Mouse (Mus musculus) heart, embryonic 14.5 days (tissue): ENCODE data around the gene Hsd17b14. TPM values are rescaled to one million over a fixed set of nuclear protein-coding genes. Genes with fewer than 3 reads are reported as not detected.
A peak's percentile ranks its signal among the peaks of the same experiment; 100 is the strongest.

ENCODE experiments used
- ATAC-seq: fragments of 200-750 bp; cut with Nextera tagmentation; 2 replicates; pipeline ENCODE4 v1.8.0; 2017; ENCODE audit warnings: low read depth, moderate TSS enrichment; ENCODE audit not compliant: insufficient number of reproducible peaks, insufficient read depth, low FRiP score
- H3K27ac ChIP-seq, 2 experiments: fragments of 200-500 bp in 1 of 2; fragments of 300-500 bp in 1 of 2; sonication (generic) in 1 of 2; replicated peaks in 1 of 2; 2 replicates each; pipeline ENCODE4 v1.5.1; 2012 to 2014; ENCODE audit warnings: low read depth in 2 of 2, low read length in 2 of 2, control low read depth in 1 of 2, mild to moderate bottlenecking in 1 of 2, mixed read lengths in 1 of 2; ENCODE audit not compliant: control insufficient read depth in 1 of 2, insufficient read depth in 1 of 2
- H3K27me3 ChIP-seq: fragments of 300-500 bp; sonication (generic); 2 replicates; pipeline ENCODE4 v1.6.1; 2014; ENCODE audit warnings: mild to moderate bottlenecking, low read length, control low read depth; ENCODE audit not compliant: control insufficient read depth, insufficient read depth
- H3K36me3 ChIP-seq: fragments of 300-500 bp; sonication (generic); 2 replicates; pipeline ENCODE4 v1.6.1; 2014; ENCODE audit warnings: mild to moderate bottlenecking, control low read depth, low read length, mixed read lengths; ENCODE audit not compliant: control insufficient read depth, insufficient read depth
- H3K4me1 ChIP-seq, 2 experiments: fragments of 200-500 bp in 1 of 2; fragments of 300-500 bp in 1 of 2; sonication (generic) in 1 of 2; 2 replicates each; pipeline ENCODE4 v1.6.1; 2012 to 2014; ENCODE audit warnings: low read length in 2 of 2, control low read depth in 1 of 2, mixed read lengths in 1 of 2; ENCODE audit not compliant: control insufficient read depth in 2 of 2, insufficient read depth in 2 of 2
- H3K4me2 ChIP-seq: fragments of 300-500 bp; sonication (generic); 2 replicates; pipeline ENCODE4 v1.6.1; 2014; ENCODE audit warnings: mild to moderate bottlenecking, low read length
- H3K4me3 ChIP-seq, 2 experiments: fragments of 200-500 bp in 1 of 2; fragments of 300-500 bp in 1 of 2; sonication (generic) in 1 of 2; 2 replicates each; pipeline ENCODE4 v1.5.1; 2012 to 2014; ENCODE audit warnings: low read length in 2 of 2, mild to moderate bottlenecking in 2 of 2, control low read depth in 1 of 2, low read depth in 1 of 2, moderate library complexity in 1 of 2; ENCODE audit not compliant: control insufficient read depth in 1 of 2, insufficient read depth in 1 of 2
- H3K9ac ChIP-seq: fragments of 300-500 bp; sonication (generic); 2 replicates; pipeline ENCODE4 v1.6.1; 2014; ENCODE audit warnings: mild to moderate bottlenecking, low read length
- H3K9me3 ChIP-seq: fragments of 300-500 bp; sonication (generic); 2 replicates; pipeline ENCODE4 v1.6.1; 2016; ENCODE audit warnings: low read length, control low read depth; ENCODE audit not compliant: control insufficient read depth
- WGBS: fragments of 180-500 bp; shearing (Covaris S2); extraction: QIAGEN DNeasy Blood & Tissue Kit; methylation state at CpG from one replicate; pipeline ENCODE4 v1.1.7; 2014; 5-methylcytosine and 5-hydroxymethylcytosine counted together
- polyA plus RNA-seq: library from polyadenylated mRNA; unstranded; fragments of >200 nt; fragmentation: Nextera tagmentation; extraction: Ambion mirVana; gene quantifications from 2 replicates; pipeline ENCODE4 v1.2.1, GENCODE M21; 2014

Hsd17b14 gene
- polyA plus RNA-seq, 1 experiment from 2014 or later = 0.26 TPM

DNA sequence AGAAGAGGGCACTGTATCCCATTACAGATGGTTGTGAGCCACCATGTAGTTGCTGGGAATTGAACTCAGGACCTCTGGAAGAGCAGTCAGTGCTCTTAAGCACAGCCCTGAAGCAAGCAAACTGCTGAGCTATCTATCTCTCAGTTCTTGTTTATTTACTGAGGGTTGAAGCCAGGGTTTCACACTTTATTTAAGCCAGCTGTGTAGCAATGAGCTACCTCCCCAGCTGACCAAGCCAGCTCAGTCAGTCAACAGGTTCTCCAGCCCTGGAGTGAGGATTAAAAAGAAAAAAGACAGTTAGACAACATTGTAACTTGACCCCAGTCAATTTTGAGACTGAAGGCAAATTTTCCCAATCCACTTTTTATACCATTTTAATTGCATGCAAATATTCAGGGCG is 19.0 kb upstream of the Hsd17b14 start:
- no peak for ATAC-seq
- Histone ChIP-seq H3K4me2 (no peak overlapping the region), H3K9me3 (no peaks in the 10 kb centered on the region), H3K4me3 (no peak overlapping the region), H3K36me3 (no peaks in the 10 kb centered on the region), H3K27ac (no peak overlapping the region), H3K4me1 (peaks cover 3 to 9% of the 10 kb centered on the region in 2 experiments; a peak in 3 of 4 replicates), H3K9ac (no peak overlapping the region), H3K27me3 (no peaks in the 10 kb centered on the region)
- WGBS = 82% methylated on average over 1 of the region's 1 CpGs

DNA sequence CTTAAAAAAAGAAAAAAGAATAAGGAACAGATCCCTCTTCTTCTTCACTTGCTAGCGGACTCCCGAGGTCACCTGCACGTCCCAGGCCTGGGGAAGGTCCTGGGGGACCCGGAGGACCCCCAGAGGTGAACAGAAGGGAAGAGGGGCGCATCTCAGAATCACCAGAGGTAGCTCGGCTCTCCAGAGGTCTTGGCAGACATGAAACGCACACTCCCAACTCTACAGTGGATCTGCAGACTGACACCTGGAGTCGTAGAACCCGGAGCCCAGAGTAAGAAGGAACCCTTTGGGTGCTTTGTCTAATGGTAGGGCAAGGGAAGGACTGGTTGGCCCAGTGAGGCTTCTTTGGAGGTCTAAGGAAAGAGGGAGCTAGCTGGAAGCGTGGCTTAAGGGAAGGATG is 17.1 kb upstream of the Hsd17b14 start:
- H3K27ac ChIP-seq = no peak overlapping the region
- peak overlapping the region; percentile 53 to 56; a peak in 3 of 4 replicates for H3K4me3 ChIP-seq
- peaks cover 2 to 6% of the 10 kb centered on the region in 2 experiments; a peak in 3 of 4 replicates for H3K4me1 ChIP-seq
- no peaks in the 10 kb centered on the region for H3K9me3 ChIP-seq
- 81% methylated on average over 10 of the region's 10 CpGs for WGBS
- H3K9ac ChIP-seq = peak overlapping the region; percentile 72
- H3K4me2 ChIP-seq = peak overlapping the region; percentile 89
- ATAC-seq = no peak
- H3K36me3 ChIP-seq = no peaks in the 10 kb centered on the region
- H3K27me3 ChIP-seq = no peaks in the 10 kb centered on the region

DNA sequence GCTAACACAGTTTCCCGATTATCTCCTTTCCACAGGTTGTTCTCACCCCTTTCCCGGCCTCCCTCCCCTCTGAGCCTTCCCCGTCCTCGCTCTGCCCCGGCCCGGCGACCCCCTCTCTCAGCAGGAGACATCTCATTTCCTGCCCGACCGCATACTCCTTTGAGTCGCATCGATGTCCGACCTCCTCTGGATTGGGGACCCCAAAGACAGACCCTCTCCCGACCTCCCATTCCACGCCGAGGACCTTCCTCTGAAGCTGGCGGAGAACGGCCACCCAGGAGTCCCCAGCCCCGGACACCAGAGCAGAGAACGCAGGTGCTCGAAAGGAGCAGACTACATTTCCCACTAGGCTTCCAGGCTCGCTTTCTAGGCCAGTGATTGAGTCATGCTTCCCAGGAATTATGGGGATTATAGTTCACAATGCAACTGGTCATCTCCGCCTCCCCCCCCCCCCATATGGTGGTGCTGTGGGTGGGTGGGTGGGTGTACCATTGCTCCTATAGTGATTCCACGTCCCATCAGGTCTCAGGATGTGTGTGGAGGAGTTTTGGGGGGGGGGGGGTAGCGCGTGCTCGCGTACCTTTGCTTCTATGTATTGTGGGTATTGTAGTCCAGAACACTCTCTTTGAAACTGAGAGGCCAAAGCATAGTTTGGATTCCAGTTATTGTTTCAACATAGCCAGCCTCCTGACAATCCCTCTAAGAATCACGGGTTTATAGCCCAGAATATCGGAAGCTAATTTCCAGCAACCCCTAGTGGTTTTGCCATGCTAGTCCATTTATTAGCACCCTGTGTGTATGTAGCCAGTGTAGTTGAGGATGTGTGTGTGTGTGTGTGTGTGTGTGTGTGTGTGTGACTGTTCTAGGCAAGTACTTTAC is 16.3 kb upstream of the Hsd17b14 start:
- Histone ChIP-seq H3K36me3 (no peaks in the 10 kb centered on the region), H3K4me3 (peak overlapping the region; percentile 53 to 56), H3K9ac (peak overlapping the region; percentile 72), H3K27me3 (no peaks in the 10 kb centered on the region), H3K9me3 (no peaks in the 10 kb centered on the region), H3K27ac (no peak overlapping the region), H3K4me1 (peaks cover 2 to 6% of the 10 kb centered on the region in 2 experiments; a peak in 3 of 4 replicates), H3K4me2 (peak overlapping the region; percentile 89)
- peak; percentile 37 for ATAC-seq
- WGBS = 4% methylated on average over 29 of the region's 29 CpGs

DNA sequence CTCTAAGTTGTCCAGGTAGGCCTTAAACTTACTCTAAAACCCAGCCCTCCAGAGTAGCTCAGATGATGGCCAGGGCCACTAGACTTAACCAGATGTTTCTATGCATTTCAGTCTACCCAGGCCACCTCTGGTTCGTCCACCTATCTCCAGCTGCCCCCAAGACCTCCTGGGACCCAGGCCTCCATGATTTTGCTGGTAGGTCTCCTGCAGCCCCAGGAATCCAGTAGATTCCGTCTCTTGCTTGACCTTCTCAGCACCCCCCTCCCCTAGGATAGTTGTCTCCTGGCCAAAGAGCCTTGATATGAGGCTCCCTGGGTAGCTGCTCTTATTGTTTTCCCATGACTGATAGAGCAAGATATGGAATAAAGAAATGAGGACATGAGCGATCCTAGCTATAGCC is 15.6 kb upstream of the Hsd17b14 start:
- Histone ChIP-seq H3K27ac (no peak overlapping the region), H3K4me2 (no peak overlapping the region), H3K36me3 (no peaks in the 10 kb centered on the region), H3K9ac (no peak overlapping the region), H3K4me3 (no peak overlapping the region), H3K27me3 (no peaks in the 10 kb centered on the region), H3K9me3 (no peaks in the 10 kb centered on the region), H3K4me1 (peaks cover 2 to 6% of the 10 kb centered on the region in 2 experiments; a peak in 3 of 4 replicates)
- ATAC-seq = no peak
- WGBS = 70% methylated on average over 3 of the region's 3 CpGs

DNA sequence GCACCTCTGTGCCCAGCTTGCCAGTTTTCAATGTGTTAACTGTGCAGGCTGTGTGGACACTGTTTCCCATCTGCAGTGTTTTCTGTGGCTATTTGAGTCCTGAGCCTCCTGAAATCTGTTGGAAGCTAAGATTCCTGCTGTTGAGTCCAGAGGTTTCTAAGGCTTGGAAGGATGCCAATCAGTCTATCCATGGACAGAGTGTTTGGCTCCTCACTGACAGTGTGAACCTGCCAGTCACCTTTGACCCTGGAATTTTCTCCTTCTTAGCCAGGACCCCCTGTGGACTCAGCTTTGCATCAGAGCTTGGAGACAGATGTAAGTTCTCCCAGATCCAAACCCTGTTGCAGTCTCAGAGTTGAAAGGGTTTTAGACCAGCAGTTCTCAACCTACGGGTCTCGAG is 14.5 kb upstream of the Hsd17b14 start:
- no peak for ATAC-seq
- H3K36me3 ChIP-seq = no peaks in the 10 kb centered on the region
- no peak overlapping the region for H3K9ac ChIP-seq
- no peak overlapping the region for H3K4me3 ChIP-seq
- peaks cover 3% of the 10 kb centered on the region; the same call in 1 of the 2 replicates for H3K9me3 ChIP-seq
- WGBS = 76% methylated on average over 2 of the region's 2 CpGs
- H3K4me1 ChIP-seq = peaks cover 2 to 6% of the 10 kb centered on the region in 2 experiments; a peak in 3 of 4 replicates
- no peak overlapping the region for H3K4me2 ChIP-seq
- H3K27me3 ChIP-seq = no peaks in the 10 kb centered on the region
- no peak overlapping the region for H3K27ac ChIP-seq

DNA sequence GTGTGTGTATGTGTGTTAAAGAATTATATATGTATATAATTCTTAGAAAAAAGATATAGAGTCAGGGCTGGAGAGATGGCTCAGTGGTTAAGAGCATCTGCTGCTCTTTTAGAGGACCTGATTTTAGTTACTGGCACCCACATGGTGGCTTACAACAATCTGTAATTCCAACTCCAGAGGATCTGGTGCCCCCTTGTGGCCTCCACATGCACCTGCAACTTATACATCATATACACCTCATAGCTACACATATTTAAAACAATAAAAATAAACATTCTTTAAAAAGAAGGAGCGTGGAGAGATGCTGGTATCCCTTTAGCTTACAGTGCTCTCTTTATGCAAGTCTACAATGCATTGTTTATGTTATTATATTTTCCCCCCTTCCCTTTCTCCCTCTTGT is 10.2 kb upstream of the Hsd17b14 start:
- peaks cover 3% of the 10 kb centered on the region; the same call in 1 of the 2 replicates for H3K9me3 ChIP-seq
- no peak overlapping the region for H3K4me2 ChIP-seq
- no peak overlapping the region for H3K4me3 ChIP-seq
- H3K9ac ChIP-seq = no peak overlapping the region
- H3K27ac ChIP-seq = no peak overlapping the region
- no peaks in the 10 kb centered on the region for H3K4me1 ChIP-seq
- WGBS = 76% methylated on average over 1 of the region's 1 CpGs
- H3K36me3 ChIP-seq = no peaks in the 10 kb centered on the region
- H3K27me3 ChIP-seq = no peaks in the 10 kb centered on the region
- ATAC-seq = no peak

GRCm38 (mm10) chr7:45549641-45550436 is 4.9 kb upstream of the Hsd17b14 start:
- H3K9me3 ChIP-seq = no peaks in the 10 kb centered on the region
- H3K9ac ChIP-seq = no peak overlapping the region
- H3K4me3 ChIP-seq = no peak overlapping the region
- no peak for ATAC-seq
- no peaks in the 10 kb centered on the region for H3K36me3 ChIP-seq
- no peak overlapping the region for H3K4me2 ChIP-seq
- no peaks in the 10 kb centered on the region; a peak in 1 of 4 replicates for H3K4me1 ChIP-seq
- no peaks in the 10 kb centered on the region for H3K27me3 ChIP-seq
- H3K27ac ChIP-seq = no peak overlapping the region
- 88% methylated on average over 16 of the region's 16 CpGs for WGBS
